Mouse (Mus musculus) retina, embryonic 14.5 days (tissue): ENCODE measurements around the gene Gm3269.
"Not testable (repeated sequence)": the region's sequence is repeated elsewhere in the genome, so short reads cannot be mapped to it uniquely, and the experiment has no call there.

ENCODE experiments used
- DNase-seq: peaks from one replicate; pipeline ENCODE4 v3.0.0-alpha.2; 2015; ENCODE audit warnings: low spot score

Gene Gm3269

DNA sequence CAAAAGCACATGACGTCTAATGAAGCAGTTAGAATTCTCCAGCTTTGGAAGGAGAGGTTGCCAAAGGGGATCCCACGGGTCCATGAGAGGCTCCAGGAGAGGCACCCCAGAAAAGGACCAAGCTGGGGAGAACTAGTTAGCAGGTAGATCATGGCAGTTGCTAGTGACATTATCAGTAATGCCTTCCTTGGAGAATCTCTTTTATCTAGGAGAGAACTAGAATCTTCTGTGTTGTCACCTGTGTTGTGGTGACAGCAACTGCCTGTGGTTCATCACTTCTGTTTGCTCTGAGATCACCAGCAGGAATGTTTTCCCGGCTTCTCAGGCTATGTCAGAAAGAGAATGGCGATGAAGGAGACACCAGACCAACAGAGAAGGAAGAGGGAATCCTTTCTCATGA, at the start of gene Gm3269:
TSS of gene Gm3269 (plus strand) at position 301 of the 400 bp plus-strand sequence.
- not testable (repeated sequence) for DNase-seq

DNA sequence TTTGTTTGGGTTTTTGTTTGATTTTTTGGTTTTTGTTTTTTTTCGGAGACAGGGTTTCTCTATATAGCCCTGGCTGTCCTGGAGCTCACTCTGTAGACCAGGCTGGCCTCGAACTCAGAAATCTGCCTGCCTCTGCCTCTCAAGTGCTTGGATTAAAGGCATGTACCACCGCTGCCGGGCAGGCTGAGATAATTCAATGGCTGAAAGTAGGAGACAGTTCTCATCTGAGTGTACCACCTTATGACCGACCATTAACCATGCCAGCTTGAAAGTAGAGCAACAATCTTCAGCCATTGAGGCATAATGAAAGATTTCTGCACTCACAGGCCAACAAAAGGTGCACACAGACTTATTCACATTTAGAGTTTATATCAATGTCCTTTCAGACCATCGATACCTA, 31.5 kb upstream of the Gm3269 start:
- DNase-seq, result not testable (repeated sequence)

DNA sequence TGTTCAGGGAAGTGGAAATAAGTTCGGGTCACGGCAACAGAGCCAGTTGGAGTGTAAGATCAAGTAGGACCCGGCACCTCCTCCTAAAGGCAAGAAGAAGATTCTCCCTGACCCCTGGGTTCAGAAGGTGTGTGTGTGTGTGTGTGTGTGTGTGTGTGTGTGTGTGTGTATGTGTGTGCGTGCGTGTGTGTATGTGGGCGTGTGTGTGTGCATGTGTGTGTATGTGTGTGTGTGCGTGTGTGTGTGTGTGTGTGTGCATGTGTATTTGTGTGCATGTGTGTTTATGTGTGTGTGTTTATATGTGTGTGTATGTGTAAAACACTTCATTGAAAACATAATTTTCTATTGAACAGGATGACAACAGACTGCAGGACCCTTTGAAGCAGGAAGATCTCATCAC, 16.0 kb upstream of the Gm3269 start:
- not testable (repeated sequence) for DNase-seq

DNA sequence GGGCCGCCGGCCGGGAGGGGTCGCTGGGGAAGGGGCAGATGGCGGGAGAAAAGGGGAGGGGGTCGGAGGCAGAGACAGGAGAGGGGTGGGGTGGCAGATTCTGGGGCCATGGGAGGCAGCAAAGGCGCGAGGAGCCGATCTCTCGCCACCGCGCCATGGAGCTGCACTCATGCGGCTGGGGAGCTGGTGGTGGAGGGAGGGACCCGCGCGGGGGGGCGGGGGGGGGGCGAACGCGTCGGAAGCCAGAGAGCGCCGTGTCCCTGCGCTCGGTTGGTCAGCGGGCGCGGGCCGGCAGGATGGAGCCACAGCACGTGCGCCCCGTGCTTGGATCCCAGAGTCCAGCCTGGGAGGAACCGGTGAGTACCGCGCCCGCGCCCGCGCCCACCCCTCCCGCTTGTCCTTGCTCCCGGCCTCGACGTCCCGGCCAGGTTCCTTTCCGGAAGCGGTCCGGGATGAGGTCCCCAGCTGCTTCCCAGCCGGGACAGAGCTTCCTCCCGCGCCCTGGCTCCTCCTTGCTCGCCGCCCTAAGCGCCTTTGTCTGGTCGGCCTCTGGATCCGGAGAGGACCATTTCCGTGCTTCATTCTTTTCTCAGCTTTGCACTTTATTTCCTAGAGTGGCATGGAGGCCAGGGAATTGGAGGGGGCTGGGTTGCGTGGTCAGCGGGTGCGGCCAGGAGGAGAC, 17.5 kb downstream of the Gm3269 start, which contains the start of gene Gm3264:
TSS of gene Gm3264 (plus strand) at position 278 of the 682 bp plus-strand sequence.
- peak; percentile 1 for DNase-seq

GRCm38 (mm10) chr14:4892116-4892515, 54.2 kb downstream of the Gm3269 start, which contains the start of gene Gm3278:
Gene Gm3278 (plus strand): TSS chr14:4892416.
- DNase-seq, result not testable (repeated sequence)
